Mouse (Mus musculus) adrenal gland, adult 8-10 months (tissue): ENCODE results near the gene Acin1. TPM values are rescaled to one million over a fixed set of nuclear protein-coding genes. Genes with fewer than 3 reads are reported as not detected.

Experiments
- DNase-seq: peaks from one replicate; pipeline ENCODE4 v3.0.0; 2022
- total RNA-seq, 4 experiments: library from RNA; stranded (reverse); gene quantifications; 2 replicates each; pipeline ENCODE4 v1.2.4; 2022

Acin1 gene
- total RNA-seq, result 100 to 1,000 TPM; 140 to 305 (median 208) TPM

GRCm38 (mm10) chr14:54686522-54687143, at the start of gene Acin1:
Acin1 (minus strand) TSS chr14:54686931.
- DNase-seq, result peak; percentile 100

DNA sequence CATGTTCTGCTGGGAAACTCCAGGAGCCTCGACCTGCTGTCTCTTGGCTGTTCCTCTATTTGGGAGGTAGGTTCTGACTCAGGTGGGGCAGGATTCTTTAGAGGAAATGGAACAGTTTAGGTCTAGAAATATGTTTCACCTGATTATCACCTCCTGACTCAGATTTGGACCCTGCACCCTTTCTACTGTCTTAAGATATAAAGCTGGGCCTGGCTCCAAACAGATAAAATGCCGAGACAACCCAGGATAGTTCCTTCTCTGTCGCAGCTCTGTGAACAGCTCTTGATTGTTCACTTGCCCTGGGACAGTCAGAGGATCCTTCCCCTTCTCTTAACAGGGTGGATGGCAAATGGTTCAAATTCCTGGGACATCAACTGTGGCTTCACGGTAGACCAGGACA, 48.5 kb upstream of the Acin1 start:
- DNase-seq, result no peak

- DNase-seq, result no peak
These were observed 47.3 kb upstream of the Acin1 start for GRCm38 (mm10) chr14:54734004-54734403.

DNA sequence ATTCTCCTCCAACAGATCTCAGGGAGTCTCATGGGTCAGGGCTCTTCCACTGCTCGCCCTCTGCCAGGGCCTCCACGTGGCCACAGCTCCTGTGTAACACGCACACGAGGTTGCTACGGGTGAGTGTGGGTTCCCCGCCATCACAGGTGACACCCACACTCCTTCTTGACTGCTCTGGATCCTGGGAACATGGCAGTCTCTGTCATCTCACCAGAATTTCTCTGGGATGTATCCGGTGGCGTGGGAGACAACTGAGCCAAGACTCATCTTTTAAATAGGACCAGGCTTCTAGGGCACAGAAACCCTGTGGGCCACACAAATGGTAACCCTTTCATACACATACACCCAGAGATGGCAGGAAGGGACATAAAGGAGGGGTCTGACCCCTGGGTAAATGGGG, 45.5 kb upstream of the Acin1 start:
- no peak for DNase-seq

DNA sequence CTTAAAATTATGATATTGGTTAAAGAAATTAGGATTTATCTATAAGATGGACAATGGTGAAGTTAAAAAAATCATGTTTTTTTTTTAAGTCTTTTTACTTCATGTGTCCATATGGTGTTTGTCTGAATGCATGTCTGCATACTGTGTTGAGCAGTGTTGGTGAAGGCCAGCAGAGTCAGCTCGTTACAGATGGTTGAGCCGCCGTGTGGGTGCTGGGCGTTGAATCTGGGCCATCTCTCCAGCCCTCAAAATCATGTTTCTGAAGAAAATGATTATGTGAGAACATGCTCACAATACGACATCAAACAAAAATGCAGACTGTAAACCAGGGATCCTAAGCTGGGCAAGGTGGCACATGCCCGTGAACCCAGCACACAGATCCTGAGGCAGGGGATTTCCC, 43.6 kb upstream of the Acin1 start:
- DNase-seq, result no peak

- no peak for DNase-seq
These were observed 42.3 kb upstream of the Acin1 start for GRCm38 (mm10) chr14:54728823-54729653.

- DNase-seq, result no peak
These were observed 40.8 kb upstream of the Acin1 start for GRCm38 (mm10) chr14:54727565-54727964.

DNA sequence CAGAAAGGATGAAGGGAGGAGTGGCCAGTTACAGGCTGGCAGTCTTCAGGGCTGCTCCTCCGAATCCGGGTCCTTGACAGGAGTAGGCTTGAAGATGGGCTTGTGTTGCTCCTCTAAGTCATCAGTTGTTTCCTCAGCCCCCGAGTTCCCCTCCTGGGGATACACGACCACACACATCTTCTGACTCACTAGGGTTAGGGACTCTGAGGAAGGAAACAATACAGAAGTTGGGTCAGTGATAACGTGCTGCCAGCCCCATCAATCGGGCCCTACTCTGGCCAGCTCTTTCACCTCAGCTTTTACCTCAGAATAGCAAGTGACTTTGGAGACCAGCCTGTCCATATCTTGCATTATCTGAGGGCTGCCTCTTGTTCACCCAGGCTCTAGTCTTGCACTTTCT, 37.3 kb upstream of the Acin1 start:
- DNase-seq, result no peak

DNA sequence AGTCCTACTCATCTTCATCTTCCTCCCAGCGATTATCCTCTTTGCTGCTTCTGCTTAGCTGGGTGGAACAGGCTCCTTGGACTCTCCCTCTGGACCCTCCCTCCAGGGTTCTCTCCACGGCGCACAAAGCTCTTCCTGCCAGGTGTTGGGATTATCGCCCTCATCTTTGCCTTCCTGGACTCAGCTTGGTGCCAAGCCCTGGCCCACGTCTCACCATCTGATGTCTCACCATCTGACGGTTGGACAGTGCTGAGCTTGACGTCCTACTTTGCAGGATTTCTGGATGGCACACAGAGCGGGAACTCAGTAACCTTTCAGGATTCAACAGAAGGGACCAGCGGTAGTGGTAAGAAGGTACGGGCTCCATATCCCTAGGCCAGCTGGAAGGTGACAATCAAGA, 35.0 kb upstream of the Acin1 start:
- no peak for DNase-seq

GRCm38 (mm10) chr14:54720654-54721350, 34.1 kb upstream of the Acin1 start:
- no peak for DNase-seq

DNA sequence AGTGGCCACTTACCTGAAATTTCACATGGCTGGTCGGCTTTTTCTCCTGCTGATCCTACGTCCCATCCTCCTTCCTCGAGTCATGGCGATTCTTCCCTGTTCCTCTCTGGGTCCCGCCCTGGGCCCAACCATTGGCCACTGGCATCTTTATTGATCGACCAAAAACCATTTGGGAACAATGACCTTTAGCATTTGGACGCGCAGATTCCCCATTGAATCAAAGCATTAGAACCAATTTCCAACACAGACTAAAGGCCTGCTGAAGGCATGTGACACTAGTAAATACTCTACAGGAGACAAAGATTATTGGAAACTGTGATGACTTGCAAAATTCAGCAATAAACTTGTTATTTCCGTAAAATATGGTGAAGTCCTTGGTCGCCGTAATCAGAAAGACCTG, 33.3 kb upstream of the Acin1 start:
- no peak for DNase-seq

- DNase-seq, result no peak
These were observed 28.7 kb upstream of the Acin1 start for GRCm38 (mm10) chr14:54715402-54715801.

DNA sequence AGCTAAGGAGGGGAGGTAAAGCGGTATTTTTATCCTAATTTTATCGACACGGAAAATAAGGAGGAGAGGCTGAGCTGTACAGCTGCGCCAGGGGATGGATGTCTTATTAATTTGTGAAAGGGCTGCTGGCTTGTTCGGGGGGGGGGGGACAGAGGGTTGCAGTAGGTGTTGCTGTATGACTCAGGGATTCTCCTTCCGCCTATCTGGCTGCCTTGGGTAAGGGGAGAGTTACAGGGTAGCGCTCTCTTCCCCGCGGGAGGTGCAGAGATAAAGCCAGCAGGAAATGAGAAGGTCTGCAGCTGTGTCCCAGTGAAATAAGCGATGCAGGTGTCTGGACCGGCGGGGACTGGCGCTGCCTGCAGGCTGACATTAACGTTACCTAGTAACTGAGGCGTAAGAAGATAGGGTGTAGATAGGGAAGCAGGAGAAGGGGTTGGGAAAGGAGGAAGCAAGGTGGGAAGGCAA, 27.9 kb upstream of the Acin1 start:
- no peak for DNase-seq

- DNase-seq, result peak; percentile 52
These were observed 27.4 kb upstream of the Acin1 start for GRCm38 (mm10) chr14:54714121-54714520.

DNA sequence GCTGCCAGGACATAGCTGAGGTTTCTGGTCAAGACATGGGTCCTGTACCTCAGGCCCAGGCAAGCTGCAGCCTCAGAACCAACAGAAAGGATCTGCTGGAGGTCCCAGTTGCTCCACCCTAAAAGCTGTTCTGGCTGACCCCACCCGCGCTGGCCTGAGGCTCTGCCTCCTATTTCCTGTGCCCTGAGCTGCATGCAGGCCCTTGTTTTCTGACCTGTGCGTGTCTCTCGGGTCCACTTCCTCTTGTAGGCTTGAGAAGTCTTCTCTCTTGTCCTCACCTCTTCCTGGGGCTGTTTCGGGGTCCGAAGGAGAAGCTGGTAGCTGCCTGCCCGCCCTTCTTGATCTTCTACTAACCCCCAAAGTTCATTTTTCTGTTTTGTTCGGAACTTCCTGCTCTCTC, 26.1 kb upstream of the Acin1 start:
- DNase-seq, result no peak

DNA sequence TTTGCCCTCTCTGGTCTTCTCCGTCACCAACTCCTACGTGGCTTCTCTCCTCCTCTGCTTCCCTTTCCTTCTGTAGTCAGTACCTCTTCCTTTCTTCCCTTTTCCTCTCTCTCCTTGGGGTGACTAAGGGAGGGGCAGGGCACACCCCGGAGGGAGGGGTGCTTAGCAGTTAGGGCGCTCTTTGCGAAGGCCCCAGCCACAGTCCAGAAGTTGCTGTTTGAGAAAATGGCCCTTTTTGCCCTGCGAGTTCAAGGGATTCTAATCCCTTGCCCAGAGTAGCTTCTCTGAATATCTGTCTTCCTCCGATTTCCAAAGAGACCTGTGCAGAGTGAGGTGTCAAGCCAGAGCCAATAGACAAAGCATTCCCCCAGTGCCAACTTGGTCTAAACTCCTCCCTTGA, 25.3 kb upstream of the Acin1 start, which contains the start of gene Cebpe:
Gene Cebpe (minus strand): TSS at position 101 of the 400 bp plus-strand sequence.
- no peak for DNase-seq

DNA sequence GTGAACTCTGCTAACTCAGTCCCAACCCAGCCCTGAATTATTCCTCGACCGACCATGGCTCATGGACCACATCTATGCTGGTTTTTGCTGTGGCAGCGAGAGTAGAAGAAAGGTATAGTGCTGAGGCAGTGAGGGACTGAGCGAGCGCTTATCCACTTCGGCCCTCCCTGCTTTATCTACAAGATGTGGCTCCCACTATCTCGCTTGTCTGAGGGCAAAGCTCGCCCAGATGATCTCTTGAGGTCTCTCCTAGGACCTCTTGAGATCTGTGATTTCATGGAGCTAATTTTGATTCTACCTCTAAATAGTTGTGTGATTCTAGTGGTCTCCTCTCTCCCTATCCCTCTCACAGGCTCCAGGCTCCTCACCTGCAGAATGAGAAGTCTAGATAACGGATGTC, 22.3 kb upstream of the Acin1 start:
- no peak for DNase-seq

DNA sequence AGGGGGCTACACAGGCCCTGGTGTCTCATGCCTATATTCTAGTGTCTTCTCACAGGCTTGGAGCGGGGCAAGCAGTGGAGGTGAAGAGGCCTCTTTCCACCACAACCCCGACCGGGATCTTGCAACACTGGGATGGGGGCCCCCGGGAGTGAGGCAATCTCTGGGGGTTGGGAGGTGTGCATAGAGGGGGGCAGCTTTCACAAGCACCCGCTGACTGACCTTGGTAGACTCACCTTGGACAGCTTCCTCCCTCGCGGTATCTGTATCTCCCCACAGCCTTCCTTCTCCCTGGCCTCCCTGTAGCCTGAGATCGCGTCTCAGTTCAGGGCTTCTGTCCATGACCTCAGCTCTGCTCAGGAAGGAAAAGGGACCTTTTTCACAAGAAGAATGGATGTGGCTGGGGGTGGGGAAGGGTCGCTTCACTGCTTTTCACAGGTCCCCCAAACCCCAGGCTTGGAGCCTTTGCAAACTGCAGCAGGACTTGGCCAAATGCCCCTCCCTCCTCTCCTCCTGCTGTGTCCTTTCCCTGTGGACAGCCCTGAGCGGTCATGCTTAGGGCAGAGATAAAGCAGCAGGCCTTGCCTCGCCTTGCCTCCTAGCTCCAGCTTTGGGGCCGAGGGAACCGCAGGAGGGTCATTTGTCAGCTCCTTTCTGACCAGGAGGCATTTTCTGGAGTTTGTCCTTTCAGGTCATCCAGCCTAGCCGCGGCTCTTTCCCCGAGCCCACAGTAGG, 20.0 kb upstream of the Acin1 start:
- no peak for DNase-seq

DNA sequence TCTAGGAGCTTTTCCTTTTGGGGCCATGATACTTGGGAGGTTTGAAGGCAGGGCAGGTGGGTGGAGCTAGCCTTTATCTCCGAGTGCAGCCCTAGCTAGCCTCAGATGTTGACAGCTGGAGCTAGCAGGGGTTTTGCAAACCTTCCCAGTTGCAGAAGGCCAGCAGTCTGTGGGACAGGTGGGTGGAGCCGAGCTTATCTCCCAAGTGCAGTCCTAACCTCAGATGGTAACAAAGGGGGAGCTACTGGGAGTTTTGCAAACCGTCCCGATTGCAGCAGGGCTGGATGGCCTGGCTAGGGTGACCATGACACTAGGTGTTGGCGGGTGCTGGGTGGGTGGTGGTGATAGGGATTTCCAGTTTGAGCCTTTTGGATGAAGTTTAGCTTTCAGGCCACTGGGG, 19.1 kb upstream of the Acin1 start:
- DNase-seq, result peak; percentile 42

- no peak for DNase-seq
These were observed 16.5 kb upstream of the Acin1 start for GRCm38 (mm10) chr14:54703207-54703606.

DNA sequence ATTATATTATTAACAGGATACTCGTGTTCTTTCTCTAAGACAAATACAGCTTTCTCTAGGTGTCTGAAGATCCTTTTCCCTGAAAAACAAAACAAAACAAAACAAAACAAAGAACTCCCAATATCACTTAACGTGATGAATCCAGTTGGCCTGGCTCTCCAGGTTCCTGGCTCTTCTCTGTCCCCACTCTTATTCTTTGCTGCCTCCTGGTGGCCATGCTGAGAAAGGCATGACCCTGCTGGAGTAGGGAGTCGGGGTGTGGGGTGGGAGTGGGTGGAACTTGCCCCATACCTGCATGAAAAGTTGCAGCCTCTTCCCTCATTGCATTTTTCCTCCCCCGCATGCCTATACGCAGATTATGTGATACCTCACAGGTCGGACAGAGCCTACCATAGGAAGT, 14.6 kb upstream of the Acin1 start:
- DNase-seq, result peak; percentile 42

- DNase-seq, result no peak
These were observed 12.9 kb upstream of the Acin1 start for GRCm38 (mm10) chr14:54699586-54699985.

DNA sequence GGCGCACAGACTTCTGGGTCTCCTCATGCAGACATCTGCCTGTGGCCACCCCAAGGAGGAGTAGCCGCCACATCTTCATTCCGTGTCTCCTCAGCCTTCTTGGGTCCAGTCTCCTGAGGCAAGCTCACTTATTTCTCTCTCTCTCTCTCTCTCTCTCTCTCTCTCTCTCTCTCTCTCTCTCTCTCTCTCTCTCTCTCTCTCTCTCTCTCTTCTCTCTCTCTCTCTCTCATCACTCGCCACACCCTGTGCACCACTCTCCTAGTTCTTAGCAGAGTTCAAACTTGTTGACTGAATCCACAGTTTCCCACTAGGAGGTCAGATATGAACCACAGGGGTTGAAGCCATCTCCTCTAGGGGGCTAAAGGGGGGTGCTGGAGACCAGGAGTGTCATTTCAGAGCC, 12.0 kb upstream of the Acin1 start, which contains the start of gene Gm29776:
Gene Gm29776 (minus strand): TSS at position 101 of the 400 bp plus-strand sequence.
- DNase-seq, result no peak
